Mouse (Mus musculus) heart, postnatal 36 days (tissue): ENCODE results near the gene Sumo3. TPM values are rescaled to one million over a fixed set of nuclear protein-coding genes. Genes with fewer than 3 reads are reported as not detected.

Experiments
- DNase-seq, 2 experiments: peaks; one replicate each; pipeline ENCODE4 v3.0.0; 2021 to 2022
- intact Hi-C: fragments of 180-260 bp; cut with DNase I; formaldehyde crosslinking; loops from one replicate; pipeline ENCODE4 v1.15.1; 2025
- total RNA-seq, 2 experiments: library from RNA; stranded (reverse); gene quantifications; 2 replicates each; pipeline ENCODE4 v1.2.3; 2021

Gene Sumo3
- total RNA-seq, 2 experiments from 2014 or later, result 52.9 to 58.9 TPM

DNA sequence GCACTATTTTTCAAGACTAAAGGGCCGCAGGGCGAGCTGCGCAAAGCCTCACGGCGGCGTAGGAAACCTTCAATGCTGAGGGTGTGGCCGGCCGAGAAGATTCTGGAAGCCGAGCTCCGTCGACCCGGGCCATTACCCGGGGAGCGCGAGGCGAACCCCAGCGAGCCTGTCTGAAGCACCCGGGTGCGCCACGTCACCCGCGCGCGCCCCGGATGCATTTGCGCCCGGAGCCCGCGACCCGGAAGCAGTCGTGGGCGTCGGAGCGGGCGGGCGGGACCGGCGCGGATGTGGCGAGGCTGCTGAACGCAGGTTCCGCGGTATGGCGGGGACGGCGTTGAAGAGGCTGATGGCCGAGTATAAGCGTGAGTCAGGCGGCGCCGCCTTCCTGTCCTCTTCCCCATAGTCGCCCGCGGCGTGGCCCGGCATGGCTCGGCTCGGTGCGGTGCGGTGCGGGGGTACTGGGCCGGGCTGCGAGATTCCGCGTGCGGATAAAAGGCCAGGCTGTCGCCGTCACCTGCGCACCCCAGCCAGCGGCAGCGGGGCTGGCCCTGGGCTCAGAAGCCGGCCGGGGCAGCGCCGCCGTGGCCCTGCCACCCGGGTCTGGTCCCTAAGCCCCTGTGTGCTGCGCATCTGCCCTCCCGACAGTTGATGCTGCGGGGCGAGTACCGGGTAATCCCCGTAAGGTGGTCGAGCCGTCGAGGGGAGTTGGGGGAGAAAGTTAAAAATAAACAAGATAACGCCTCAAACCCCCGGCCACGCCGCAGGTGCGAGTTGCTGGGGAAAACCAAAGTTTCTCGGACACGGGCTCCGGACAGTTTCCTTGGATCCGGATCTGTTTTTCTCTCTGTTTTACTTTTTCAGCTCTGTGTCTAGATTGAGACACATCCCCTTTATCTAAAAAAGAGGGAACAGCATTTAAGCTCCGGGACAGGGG, 16.4 kb downstream of the Sumo3 start, which contains the start of gene Ube2g2:
Gene Ube2g2, plus strand, starts transcription at position 221 of the 934 bp plus-strand sequence.
- peak; percentile 96 to 97 for DNase-seq
- intact Hi-C loops, result loop anchor here (1.0 to 10.0 kb wide), 4 partner anchors 40 to 542 kb away; partner anchors contain the start of genes 1810043G02Rik, D10Jhu81e, Pttg1ip and Trpm2

DNA sequence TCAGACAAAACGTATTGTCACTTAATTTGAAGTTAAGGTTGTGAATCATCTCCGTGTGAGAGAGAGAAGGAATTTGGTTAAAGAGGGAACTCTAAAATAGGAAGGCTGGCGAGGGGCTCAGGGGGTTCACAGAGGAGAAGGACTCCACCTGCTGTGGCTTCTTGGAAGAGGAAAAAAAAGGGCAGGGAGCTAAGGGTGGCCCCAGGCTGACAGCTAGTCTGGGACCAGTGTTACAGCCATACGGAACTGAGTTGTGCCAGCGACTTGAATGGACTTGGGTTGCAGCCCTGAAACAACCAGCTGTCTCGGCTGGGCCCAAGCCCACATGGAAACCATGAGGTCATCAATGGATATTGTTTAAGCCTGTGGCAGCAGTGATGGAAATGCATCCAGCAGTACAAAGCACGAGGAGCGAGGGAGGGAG, 17.2 kb downstream of the Sumo3 start:
- intact Hi-C loops, result loop anchor here (5.0 to 10.0 kb wide), 3 partner anchors 41 to 542 kb away; partner anchors contain the start of genes 1810043G02Rik, D10Jhu81e, Pttg1ip and Trpm2
- peak; percentile 70 to 72 for DNase-seq

DNA sequence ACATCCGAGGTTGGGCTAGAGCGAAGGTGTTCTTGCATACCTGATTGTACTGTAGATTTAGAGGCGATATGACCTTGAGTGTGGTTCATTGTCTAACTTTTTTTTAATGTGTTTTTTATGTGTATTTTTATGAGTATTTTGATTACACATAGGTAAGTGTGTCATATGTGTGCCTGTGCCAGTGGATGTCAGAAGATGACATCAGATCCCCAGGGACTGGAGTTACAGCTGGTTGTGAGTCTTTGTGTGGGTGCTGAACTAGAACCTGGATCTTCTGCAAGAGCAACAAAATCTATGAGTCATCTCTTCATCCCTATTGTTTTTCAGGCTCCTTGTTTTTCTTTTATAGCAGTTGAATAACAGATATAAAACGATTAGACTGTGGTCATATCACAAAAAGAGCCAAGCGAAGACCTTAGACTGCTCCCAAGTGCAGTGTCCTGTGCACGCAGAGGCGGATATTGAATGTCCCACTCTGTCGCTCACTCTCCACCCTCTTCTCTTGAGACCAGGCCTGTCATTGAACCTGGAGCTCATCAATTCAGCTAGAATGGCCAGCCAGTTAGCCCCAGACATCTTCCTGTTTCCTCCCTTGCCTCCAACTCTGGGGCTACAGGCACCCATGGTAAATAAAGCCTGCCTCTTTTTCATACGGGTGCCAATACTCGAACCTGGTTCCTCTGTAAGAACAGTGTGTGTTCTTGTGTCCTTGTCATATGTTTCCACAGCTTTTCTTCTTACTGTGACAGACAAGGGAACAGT, 17.9 kb downstream of the Sumo3 start:
- no peak for DNase-seq
- intact Hi-C loops, result loop anchor here (5.0 to 10.0 kb wide), 3 partner anchors 42 to 541 kb away; partner anchors contain the start of genes 1810043G02Rik, D10Jhu81e, Pttg1ip and Trpm2

DNA sequence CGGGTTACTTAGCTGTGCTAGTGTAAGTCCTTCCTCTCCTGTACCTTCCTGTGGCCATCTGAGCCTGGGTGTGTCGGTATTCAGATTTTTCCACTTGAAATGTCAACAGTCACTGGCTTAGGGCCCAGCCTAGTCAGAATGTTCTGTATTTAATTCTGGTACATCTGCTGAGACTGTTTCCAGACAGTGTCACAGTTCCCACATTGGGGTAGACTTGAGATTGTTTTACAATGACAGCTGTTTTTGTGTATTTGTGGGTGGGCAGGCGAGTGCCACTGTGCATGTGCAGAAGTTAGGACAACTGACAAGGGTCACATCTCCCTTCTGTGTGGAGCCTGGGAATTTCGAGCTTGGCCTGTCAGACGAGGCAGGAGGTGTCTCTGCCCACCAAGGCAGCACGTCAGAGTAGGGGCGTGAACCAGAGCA, 18.7 kb downstream of the Sumo3 start:
- peak; percentile 57 to 72 for DNase-seq
- intact Hi-C loops, result loop anchor here (5.0 to 10.0 kb wide), 3 partner anchors 42 to 540 kb away; partner anchors contain the start of genes 1810043G02Rik, D10Jhu81e, Pttg1ip and Trpm2

DNA sequence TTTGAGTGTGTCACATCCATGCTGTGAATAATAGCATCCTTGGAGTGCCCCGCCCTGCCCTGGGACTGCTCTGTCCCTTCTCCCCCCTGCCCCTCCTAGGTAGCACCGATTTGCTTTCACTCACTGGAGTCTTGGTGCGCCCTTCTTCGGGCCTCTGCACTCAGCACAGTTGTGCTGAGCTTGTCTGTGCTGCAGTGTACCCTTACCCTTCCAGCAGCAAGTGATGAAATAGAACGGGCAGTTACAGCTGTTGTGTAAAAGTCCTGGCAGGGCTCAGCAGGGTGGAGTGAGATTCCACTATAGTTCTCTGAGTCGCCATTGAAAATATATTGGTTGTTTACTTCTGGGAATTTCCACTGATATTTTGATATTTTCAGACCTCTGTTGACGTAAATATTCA, 20.1 kb downstream of the Sumo3 start:
- DNase-seq, result peak; percentile 35 to 39
- intact Hi-C loops, result loop anchor here (2.0 to 10.0 kb wide), 4 partner anchors 191 to 539 kb away; partner anchors contain the start of genes 1810043G02Rik, D10Jhu81e and Trpm2

DNA sequence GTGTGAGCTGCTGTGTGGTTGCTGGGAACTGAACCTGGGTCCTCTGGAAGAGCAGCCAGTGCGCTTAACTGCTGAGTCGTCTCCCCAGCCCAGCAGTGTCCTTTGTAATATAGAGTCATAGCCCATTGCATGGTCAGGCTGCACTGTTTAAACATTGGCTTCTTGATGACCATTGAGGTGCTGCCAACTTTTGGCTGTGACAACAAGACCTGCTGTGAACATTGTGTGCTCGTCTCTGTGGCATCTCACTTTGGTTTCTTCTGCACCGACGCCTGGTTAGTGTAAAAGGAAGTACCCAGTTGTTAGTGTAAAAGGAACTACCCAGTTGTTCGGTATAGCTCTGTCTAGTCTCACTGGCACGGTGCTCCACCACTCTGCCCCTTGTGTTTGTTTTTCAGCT, 20.7 kb downstream of the Sumo3 start:
- intact Hi-C loops, result loop anchor here (2.0 to 10.0 kb wide), 4 partner anchors 191 to 538 kb away; partner anchors contain the start of genes 1810043G02Rik, D10Jhu81e and Trpm2
- DNase-seq, result no peak

DNA sequence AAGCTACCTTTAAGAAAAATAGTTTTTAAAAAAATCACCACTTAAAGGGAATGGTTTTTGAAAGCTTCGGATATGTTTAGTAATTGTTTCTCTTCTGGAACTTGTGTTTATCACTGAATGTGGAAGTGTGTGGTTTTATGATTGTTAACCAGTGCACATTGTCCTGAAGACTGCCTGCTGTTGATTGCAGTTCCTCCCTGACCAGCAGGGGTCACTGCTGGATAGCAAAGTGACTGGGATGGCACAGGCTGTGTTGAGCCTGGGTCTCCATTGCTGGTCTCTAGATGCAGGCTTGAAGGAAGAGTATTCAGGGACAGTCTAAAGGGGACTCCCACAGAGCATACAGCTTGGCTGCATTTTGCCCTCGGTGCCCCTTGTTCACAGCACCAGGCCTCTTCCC, 21.6 kb downstream of the Sumo3 start:
- DNase-seq, result peak; percentile 89
- intact Hi-C loops, result loop anchor here (1.0 to 10.0 kb wide), 5 partner anchors 190 to 537 kb away; partner anchors contain the start of genes 1810043G02Rik, D10Jhu81e and Trpm2

DNA sequence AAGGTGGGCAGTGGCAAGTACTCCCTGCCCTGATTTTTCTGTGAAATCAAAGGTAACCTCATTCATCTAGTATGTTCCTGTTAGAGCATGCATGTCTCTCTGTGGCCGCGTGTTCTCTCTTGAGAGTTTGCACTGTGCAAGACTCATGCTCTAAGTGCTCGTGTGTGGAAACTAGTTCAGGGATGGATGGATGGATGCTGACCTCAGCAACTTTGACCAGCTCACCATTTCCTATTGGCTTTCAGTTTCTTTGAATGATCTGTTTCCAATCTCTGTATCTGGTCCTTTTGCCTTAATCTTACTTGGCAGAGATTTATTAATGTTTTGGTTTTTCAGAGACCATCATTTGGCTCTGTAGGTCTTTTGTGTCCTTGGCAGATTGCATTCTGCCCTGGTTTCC, 23.3 kb downstream of the Sumo3 start:
- intact Hi-C loops, result loop anchor here (5.0 to 10.0 kb wide), 3 partner anchors 188 to 536 kb away; partner anchors contain the start of genes 1810043G02Rik, D10Jhu81e and Trpm2
- no peak for DNase-seq

DNA sequence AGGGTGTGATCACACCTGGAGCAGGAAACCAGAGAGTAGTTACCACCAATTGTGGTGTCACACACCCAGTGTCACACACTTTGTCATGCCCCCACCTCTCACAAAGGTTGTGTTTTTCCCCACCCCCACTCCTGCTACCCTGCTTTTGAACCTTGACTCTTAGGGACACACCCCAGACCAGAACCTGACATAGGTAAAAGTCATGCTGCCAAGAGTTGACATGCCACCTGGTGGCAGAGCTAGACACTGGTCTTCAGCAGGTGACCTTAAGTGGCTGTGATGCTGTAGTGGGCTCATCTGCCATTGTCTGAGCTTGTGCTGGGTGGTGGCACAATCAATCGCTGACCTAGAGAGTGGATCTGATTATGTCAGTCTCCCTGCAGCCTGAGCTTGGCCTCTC, 24.1 kb downstream of the Sumo3 start:
- no peak for DNase-seq
- intact Hi-C loops, result loop anchor here (5.0 to 10.0 kb wide), 3 partner anchors 187 to 535 kb away; partner anchors contain the start of genes 1810043G02Rik, D10Jhu81e and Trpm2

DNA sequence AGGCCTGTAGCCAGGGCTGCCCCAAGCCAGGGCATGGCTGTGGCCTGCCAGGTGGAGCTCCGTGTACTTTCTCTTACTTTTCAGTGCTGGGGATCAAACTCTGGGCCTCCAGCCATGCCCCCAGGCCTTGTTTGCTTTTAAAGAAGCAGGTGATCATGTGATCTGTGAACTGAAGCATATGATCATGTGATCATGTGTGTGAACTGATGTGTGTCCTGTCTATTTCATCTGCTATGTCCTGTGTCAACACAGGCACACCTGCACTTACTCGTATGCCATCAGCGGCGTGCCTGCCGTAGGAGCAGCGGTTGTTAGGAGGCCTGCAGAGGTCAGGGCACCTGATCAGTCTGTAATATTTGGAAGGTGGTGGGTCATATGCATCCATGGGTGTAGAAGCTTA, 28.1 kb downstream of the Sumo3 start:
- no peak for DNase-seq
- intact Hi-C loops, result no loop called here

DNA sequence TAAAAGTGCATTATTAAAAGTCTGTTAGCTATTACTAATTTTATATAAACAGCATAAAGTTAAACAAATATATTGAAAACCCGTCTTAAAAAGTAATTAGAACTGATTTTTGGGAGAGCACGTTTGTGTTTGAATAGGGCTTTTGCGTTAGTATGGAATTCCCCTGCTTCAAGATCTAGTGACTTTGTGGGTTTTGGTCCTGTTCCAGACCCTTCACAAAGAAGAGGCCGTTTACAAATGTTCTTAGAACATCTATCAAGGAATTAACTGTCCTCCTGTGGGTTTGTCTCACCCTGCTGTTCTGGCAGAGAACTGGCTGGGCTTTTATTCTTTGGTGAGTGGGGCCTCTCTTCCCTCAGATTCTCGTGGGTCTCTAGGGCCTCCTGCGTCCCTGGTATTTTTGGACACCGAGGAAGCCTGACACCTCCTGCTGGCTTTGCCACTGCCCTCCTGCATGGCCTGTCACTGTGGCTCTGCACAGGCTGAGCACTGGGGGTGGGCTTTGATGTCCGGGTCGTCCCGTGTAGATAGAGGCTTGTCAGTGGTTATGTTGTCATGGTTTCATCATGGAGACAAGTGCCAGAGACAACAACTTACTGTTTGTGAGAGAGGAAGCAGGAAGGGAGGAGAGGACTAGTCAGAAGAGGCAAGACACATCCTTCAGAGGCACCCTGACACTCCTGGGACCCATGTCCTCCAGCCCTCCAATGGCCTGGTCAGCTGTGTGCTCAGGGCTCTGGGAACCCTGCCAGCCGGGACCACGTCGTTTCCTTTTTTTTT, 28.7 kb downstream of the Sumo3 start:
- intact Hi-C loops, result no loop called here
- DNase-seq, result peak in 1 of 2 experiments; percentile 39

DNA sequence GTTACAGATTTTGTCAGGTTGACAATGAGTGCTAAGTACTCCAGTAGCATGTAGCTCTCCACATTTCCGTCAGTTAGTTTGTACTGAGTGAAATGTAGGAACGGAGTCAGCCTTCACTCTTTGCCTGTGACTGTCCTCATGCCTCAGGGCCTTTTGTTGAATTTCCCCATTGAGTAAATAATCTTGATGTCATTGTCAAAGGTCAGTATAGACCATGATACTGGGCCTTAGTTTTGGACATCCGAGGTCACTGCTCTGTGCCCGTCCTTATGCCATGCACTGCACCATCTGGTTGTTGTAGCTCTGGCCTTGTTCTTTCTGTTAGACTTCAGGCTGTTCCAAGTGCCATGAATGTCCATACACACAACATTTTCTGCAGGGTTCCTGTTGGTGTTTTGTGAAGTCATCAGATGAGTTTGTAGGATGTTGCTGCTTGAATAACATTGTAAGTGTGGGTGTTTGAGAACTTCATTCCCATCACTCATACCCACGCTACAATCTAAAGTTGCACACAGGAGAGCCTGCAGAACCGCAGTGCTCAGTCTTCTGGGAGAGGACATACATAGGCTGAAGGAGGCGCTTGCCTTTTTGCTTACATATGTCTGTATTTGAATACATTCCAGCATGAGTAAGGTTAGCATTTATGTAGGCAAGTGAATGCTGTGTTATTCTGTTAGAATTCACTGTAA, 30.5 kb downstream of the Sumo3 start:
- no peak for DNase-seq
- intact Hi-C loops, result no loop called here

DNA sequence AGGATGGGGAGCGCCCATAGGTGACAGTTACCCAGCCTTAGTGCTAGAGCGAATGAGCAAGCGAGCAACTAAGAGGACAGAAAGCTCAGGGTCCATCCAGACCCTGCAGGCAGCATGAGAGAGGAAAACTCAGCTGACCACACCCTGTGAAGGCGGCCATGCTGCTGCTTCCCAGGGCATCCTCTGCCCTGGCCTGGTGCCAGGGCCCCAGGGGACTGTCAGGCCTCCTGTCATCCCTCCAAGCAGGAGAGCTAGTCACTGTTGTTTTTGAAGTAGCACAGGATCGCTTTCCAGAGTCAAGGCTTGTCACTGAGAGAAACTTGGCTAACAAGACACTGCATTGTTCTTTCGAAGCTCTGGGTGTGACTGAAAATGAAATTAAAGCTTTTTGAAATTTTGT, 33.1 kb downstream of the Sumo3 start:
- DNase-seq, result no peak
- intact Hi-C loops, result no loop called here

DNA sequence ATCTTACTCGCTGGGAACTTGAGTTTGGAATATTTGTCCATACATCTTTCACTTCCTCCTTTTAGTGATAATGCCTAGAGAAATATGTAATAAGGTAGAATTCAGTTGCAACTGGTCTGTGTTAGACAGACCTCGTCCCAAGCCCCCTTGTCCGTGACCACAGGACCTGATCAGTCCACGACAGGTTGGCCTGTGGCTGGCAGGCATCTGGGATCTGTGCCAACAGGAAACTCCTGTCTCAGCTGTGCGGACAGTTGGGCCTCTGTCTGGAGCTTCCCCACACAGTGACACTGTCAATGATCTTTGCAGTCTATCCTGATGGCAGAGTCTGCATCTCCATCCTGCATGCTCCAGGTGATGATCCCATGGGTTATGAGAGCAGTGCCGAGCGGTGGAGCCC, 37.3 kb downstream of the Sumo3 start:
- DNase-seq, result no peak
- intact Hi-C loops, result no loop called here

DNA sequence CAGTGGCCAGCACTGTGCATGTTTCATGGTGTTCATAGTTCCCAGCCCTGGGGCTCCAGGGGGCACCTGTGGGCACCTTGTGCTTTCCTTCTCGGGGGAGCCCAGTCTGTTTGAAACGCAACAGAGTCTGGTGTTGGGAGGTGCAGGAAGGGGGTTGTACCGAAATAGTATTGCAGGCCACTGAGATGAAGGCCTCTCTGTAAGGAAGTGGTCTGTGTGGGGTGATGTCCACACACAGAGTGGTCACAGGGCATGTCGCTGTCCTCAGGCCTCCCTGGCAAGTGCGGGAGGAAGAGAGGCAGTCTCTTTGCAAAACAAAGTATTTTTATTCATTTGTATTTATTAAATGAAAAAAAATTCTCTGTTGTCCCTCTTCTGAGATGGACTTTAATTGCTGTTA, 39.7 kb downstream of the Sumo3 start:
- no peak for DNase-seq
- intact Hi-C loops, result no loop called here

DNA sequence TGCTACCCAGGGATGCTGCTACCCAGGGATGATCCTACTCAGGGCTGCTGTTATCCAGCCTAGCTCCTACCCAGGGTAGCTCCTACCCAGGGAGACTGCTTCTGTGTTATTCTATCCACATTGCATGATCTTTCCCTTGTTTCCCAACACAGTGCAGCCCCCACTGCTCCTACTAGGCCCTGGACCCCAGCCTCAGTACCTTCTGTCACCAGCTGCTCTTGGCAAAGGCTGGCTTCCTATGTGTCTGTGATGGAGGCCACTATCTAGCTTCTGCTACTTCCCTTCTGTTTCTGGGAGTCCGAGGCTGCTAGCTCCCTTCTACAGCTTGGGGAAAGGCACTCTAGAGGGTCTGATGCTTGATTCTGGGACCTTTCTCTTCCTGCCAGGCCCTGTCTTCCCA, 41.6 kb downstream of the Sumo3 start:
- DNase-seq, result no peak
- intact Hi-C loops, result loop anchor here (2.0 kb wide), 1 partner anchor 49 kb away; no protein-coding TSS in a partner anchor

DNA sequence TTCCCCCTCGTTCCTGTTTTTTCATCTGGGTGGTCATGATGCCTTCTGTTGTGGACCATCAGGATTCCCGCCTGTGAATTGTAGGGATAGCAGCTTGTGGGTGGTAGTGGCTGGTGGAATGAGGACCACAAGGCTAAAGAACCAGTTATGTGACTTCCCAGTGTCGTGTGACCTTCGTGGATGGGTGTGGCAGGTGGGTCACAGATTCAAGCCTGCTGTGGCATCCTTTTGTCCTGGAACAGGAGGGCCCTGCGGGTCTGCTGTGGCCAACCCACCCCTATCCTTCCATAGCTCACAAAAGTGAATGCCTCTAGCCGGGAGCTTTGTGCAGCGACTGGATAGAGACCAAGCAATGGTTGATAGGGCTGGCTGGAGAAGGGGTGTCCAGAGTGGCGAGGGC, 42.0 kb downstream of the Sumo3 start:
- intact Hi-C loops, result loop anchor here (2.0 kb wide), 1 partner anchor 49 kb away; no protein-coding TSS in a partner anchor

DNA sequence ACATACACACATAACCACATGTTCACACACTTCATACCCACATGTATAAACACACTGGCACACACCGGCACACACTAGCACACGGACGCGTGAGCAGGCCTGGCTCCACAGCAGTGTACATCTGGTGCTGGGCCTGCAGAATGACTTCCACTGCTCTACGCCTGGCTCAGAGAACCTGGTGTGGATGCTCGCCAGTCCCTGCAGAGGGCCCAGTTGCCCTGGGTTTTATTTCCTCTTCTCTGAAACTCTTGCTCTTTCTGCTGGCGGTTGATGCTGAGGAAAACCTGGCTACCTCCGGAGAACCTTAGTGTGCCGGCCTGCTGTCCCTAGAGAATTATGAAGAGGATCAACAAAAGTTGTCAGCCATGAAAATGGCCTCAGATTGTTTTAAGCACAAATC, 46.1 kb downstream of the Sumo3 start:
- DNase-seq, result no peak
- intact Hi-C loops, result no loop called here

More for the DNA sequence above, 42.0 kb downstream of the Sumo3 start:
- no peak for DNase-seq
